Mouse (Mus musculus): ENCODE measurements at regions not wholly inside any gene's neighbourhood (a gene's known extent, or its start where the extent isn't known, plus 50 kb on each side); places are given as distances from the start of the nearest gene placed in this dataset.

- Histone ChIP-seq H3K4me3 (replicated peaks; ENCODE audit: control insufficient read depth, low read depth, low read length) (no peak overlapping the region), H3K27ac (ENCODE audit: control insufficient read depth, insufficient read depth, low read depth, low read length, poor library complexity) (no peak overlapping the region), H3K4me1 (ENCODE audit: control insufficient read depth, insufficient read depth, low read length) (no peaks in the 10 kb centered on the region)
- WGBS: 79% methylated on average over 5 of the region's 5 CpGs
- TF ChIP-seq POLR2A (IDR thresholded peaks at IDR 0.05; ENCODE audit: borderline replicate concordance, control insufficient read depth, low read depth, low read length) (no peak), CTCF (IDR thresholded peaks at IDR 0.05; ENCODE audit: control insufficient read depth, insufficient read depth, low read length) (no peak)
Measured at GRCm38 (mm10) chr10:117430224-117430884, 50.5 kb upstream of the Cpsf6 start.

- Histone ChIP-seq H3K27ac (ENCODE audit: control insufficient read depth, insufficient read depth, low read depth, low read length, poor library complexity) (no peak overlapping the region), H3K4me3 (replicated peaks; ENCODE audit: control insufficient read depth, low read depth, low read length) (no peak overlapping the region), H3K4me1 (ENCODE audit: control insufficient read depth, insufficient read depth, low read length) (no peaks in the 10 kb centered on the region)
- TF ChIP-seq POLR2A (IDR thresholded peaks at IDR 0.05; ENCODE audit: borderline replicate concordance, control insufficient read depth, low read depth, low read length) (no peak), CTCF (IDR thresholded peaks at IDR 0.05; ENCODE audit: control insufficient read depth, insufficient read depth, low read length) (no peak)
- 87% methylated on average over 19 of the region's 19 CpGs for WGBS
Measured at GRCm38 (mm10) chr10:117429459-117430183, 49.8 kb upstream of the Cpsf6 start.

All from bone marrow, adult 2 months (tissue).